Mouse (Mus musculus) cerebellum, adult 9-11 months (tissue): ENCODE measurements at regions not wholly inside any gene's neighbourhood (a gene's known extent, or its start where the extent isn't known, plus 50 kb on each side); places are given as distances from the start of the nearest gene placed in this dataset.

Source experiments
- DNase-seq: peaks from one replicate; pipeline ENCODE4 v3.0.0; 2022

- DNase-seq: no peak
These were observed 239.4 kb upstream of the Lrig3 start for GRCm38 (mm10) chr10:125726546-125726945.

- DNase-seq: no peak
These were observed 230.0 kb upstream of the Lrig3 start for GRCm38 (mm10) chr10:125735744-125736494.

- DNase-seq: no peak
These were observed 222.8 kb upstream of the Lrig3 start for GRCm38 (mm10) chr10:125743181-125743580.

DNA sequence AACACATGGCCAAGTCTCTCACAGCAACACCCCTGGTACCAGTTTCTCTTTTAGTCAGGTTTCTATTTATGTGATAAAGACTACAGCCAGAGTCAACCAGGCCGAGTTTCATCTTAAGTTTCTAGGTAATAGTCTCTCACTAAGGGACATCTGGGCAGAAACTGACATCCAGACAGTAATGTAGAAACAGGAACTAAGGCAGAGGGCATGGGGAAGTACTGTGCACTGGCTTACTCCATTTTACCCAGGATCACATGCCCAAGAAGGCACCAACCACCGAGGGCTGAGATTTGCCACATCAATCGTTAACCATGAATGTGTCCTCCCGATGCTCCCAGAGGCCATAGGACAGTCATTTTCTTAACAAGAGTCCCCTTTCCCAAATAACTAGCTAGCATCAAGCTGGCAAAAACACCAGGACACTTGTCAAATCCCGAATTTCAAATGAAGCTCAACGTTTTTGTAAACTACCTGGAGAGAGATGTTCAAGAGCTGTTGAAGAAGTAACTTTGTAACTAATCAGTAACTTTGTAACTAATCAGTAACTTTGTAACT is 216.9 kb upstream of the Lrig3 start:
- DNase-seq: no peak

- no peak for DNase-seq
These were observed 213.3 kb upstream of the Lrig3 start for GRCm38 (mm10) chr10:125752506-125753218.

GRCm38 (mm10) chr10:125759171-125759570 is 206.8 kb upstream of the Lrig3 start:
- no peak for DNase-seq

GRCm38 (mm10) chr10:125762367-125763068 is 203.4 kb upstream of the Lrig3 start:
- no peak for DNase-seq

GRCm38 (mm10) chr10:125764402-125765102 is 201.4 kb upstream of the Lrig3 start:
- no peak for DNase-seq

DNA sequence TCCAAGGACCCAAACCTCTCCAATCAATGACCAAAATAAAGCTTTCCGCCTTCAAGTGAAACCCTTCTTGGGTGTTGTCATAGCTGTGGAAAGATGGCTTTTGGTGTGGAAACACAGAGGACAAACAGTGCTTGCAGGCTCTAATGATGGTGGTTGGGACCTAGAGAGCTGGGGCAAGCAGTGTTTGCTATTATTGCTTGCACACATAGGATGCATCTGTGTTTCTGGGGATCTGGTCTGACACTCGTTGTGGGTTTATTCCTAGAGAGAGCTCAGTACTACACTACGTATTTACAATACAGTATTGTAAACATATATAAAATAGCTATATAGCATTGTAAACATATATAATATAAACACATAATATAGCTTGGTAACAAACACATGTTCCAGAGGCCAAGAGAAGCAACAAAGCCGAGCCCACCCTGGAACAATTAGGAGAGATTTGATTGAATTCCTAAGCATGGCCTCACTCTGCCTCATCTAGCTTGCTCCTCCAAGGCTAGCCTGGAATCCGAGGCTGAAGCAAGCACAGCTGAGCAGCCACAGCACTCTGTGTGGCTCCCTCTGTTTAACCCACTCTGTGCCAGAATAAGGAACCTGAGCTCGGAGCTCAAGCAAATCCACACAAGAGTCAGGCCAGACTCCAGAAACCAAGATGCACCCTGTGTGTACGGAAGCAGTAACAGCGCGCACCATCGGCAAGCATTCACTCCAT is 200.7 kb upstream of the Lrig3 start:
- no peak for DNase-seq

- no peak for DNase-seq
These were observed 197.7 kb upstream of the Lrig3 start for GRCm38 (mm10) chr10:125768281-125768680.

- no peak for DNase-seq
These were observed 192.4 kb upstream of the Lrig3 start for GRCm38 (mm10) chr10:125773541-125773940.

DNA sequence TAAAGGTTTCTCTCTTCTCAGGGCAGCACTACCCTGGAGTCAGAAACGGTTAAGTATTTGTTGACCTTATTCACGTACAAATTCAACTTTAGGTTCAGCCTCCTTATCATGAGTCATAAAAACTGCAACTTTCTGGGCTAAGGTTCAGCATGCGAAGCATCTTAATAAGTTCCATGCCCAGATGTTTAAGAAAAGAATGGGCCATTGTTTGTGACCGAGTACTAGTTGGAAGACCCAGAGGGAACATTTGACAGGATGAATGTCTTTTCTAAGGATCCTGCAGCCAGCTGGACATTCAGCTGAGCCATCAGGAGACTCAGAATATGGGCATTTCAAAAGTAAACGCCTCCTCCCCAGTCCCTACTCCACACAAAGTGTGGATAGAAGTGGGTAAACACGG is 183.5 kb upstream of the Lrig3 start:
- no peak for DNase-seq

- DNase-seq: no peak
These were observed 181.1 kb upstream of the Lrig3 start for GRCm38 (mm10) chr10:125784896-125785295.

- DNase-seq: no peak
These were observed 180.3 kb upstream of the Lrig3 start for GRCm38 (mm10) chr10:125785448-125786196.

DNA sequence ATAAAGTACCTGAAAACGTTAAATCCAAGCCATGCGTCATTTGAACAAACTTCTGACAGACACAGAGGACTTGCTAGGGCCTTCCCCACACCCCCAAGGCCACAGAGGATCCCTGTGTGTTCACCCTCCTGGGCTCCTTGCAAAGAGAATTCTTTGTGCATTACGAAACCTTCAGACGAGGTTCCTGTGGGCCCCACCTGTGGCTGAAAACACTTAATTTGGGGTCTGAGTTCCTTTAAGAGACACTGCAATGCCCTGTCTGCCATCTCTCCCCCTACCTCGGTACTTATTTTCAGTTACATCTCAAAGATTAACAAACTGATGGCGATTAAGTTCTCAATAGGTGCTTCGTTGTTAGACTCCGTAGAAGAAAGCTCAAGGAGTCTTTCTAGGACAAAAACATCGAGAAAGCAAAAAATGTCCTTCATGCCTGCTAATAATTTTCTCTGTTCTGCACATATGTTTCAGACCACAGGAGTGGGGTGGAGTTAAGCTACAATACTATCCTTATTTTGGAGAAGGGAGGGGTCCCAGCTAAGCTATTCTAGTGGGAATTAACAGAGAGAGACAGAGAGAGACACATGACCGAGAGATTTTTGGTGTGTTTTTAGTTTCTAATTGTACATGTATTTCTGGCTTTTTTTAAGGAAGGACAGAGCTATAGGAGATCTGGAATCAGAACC is 179.6 kb upstream of the Lrig3 start:
- no peak for DNase-seq

GRCm38 (mm10) chr10:125786880-125787337 is 179.1 kb upstream of the Lrig3 start:
- no peak for DNase-seq

GRCm38 (mm10) chr10:125787441-125788060 is 178.4 kb upstream of the Lrig3 start:
- DNase-seq: no peak

DNA sequence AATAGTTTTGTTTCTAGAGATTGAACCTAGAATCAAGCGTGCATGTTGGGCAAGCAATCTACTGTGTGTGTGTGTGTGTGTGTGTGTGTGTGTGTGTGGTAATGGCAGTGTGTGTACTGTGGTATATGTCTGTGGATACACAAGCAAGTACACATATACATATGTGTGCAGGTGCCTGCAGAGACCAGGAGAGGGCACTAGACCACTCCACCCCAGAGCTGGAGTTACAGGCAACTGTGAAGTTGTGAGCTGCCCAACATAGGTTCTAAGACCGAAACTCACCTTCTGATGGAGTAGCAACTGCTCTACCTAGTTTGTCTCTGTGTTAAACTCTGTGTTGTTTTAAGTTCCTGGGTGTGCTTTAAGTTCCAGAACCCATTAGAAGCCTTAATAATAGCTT is 177.7 kb upstream of the Lrig3 start:
- no peak for DNase-seq

DNA sequence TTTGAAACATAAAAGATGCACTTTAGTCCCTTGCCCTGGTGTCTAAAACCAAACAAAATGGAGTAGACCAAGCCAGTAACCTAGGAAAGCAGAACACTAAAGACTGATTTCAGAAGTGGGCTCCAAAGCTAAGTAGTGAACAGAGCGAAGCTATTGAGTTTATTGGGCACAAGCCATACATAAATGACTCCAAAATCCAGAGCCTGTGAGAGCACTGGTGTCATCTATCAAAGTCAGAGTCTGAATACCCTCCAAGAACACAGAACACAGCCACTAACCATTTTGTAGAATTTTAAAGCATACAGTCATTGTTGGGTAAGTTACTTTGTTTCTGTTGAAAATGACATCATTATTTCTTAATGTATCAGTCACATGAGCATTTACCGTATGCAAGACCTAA is 175.0 kb upstream of the Lrig3 start:
- no peak for DNase-seq

GRCm38 (mm10) chr10:125794504-125794903 is 171.5 kb upstream of the Lrig3 start:
- no peak for DNase-seq
